8 mouse cellular contexts compared by ENCODE assay signal in the genomic region with DNA sequence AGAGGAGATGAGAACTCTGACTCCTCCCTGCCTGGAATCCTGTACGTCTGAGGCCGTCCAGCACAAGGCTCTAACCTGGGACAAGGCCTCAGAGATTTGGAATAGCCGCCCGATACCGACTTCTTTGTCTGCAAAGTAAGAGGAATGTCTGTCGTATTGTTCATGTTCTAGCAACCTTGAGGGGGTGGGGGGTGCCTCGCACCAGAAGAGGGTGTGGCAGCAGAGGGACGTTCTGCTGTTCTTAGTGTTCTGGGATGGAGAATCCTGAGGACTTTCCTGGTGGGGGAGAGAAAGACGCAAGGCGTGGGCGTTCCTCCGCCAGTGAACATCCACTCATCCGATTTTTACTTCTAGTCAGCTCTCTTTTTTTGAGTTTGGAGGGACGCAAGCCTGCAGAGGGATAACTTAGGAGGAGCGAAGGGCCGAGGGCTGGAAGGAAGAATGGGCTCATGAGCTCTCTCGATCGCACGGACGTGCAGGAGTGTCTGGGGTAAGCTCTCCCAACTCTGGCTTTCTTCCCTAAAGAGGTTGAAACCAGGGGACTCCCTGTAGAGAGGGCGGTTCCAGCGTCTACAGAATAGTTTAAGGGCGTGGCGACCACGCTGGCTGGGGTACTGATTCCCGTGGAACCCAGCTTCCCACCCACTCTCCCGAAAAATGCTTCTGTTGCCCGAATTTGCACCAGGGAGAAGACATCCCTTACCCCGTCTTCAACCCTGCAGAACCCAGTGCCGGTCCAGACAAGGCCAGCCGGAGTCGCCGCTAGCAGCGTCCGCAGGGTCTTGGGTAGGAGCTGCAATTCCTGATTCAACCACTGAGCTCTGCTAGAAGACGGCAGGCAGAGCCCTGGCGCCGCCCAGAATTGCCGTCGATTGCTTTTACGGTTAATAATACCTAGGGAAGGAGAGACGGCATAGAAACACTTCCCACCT. TPM values are rescaled to one million over a fixed set of nuclear protein-coding genes. Genes with fewer than 3 reads are reported as not detected.
A peak's percentile ranks its signal among the peaks of the same experiment; 100 is the strongest.
DNase-seq lines count a peak whose midpoint lies in the region; ATAC-seq lines count a peak whose summit lies in the region.

A gene (minus strand): TSS at position 791 of the 932 bp plus-strand sequence.
A gene (minus strand): TSS at position 804 of the 932 bp plus-strand sequence.

- no peak within 1 kb of the TSS for H3K27ac ChIP-seq in embryonic facial prominence, embryonic 13.5 days
- H3K27ac ChIP-seq in heart, embryonic 11.5 days (ENCODE audit: low read depth, low read length), result no peak within 1 kb of the TSS
- no peak within 1 kb of the TSS for H3K27ac ChIP-seq in liver, embryonic 11.5 days (ENCODE audit: low read depth, low read length)

- H3K4me3 ChIP-seq in embryonic facial prominence, embryonic 13.5 days, result peak within 1 kb of the TSS; percentile 34
- peak within 1 kb of the TSS; percentile 45 for H3K4me3 ChIP-seq in heart, embryonic 11.5 days (ENCODE audit: low read depth, low read length)
- peak within 1 kb of the TSS; percentile 41 for H3K4me3 ChIP-seq in liver, embryonic 11.5 days (ENCODE audit: low read depth, low read length)

- 2% methylated on average over 42 of the region's 42 CpGs for WGBS in embryonic facial prominence, embryonic 13.5 days
- 2% methylated on average over 42 of the region's 42 CpGs for WGBS in heart, embryonic 11.5 days (ENCODE audit: insufficient replicate concordance)
- 3% methylated on average over 42 of the region's 42 CpGs for WGBS in liver, embryonic 11.5 days

- H3K9me3 ChIP-seq in embryonic facial prominence, embryonic 13.5 days, result no peaks in the 10 kb centered on the region
- H3K9me3 ChIP-seq in heart, embryonic 11.5 days (replicated peaks; ENCODE audit: control insufficient read depth, low read length), result no peaks in the 10 kb centered on the region
- H3K9me3 ChIP-seq in liver, embryonic 11.5 days (ENCODE audit: control insufficient read depth, low read length), result no peaks in the 10 kb centered on the region

- no peaks in the 10 kb centered on the region for H3K36me3 ChIP-seq in embryonic facial prominence, embryonic 13.5 days
- no peaks in the 10 kb centered on the region for H3K36me3 ChIP-seq in heart, embryonic 11.5 days (ENCODE audit: control insufficient read depth, insufficient read depth, low read length)
- no peaks in the 10 kb centered on the region for H3K36me3 ChIP-seq in liver, embryonic 11.5 days (ENCODE audit: control insufficient read depth, insufficient read depth, low read length)

- peaks cover 44% of the 10 kb centered on the region for H3K4me1 ChIP-seq in embryonic facial prominence, embryonic 13.5 days
- peaks cover 13% of the 10 kb centered on the region; the same call in 1 of the 2 replicates for H3K4me1 ChIP-seq in heart, embryonic 11.5 days (ENCODE audit: control insufficient read depth, insufficient read depth, low read length)
- H3K4me1 ChIP-seq in liver, embryonic 11.5 days (replicated peaks; ENCODE audit: control insufficient read depth, insufficient read depth, low read length), result peaks cover 2% of the 10 kb centered on the region; the same call in 1 of the 2 replicates

- 0 out of 2 replicates have a peak within 1 kb of the TSS, but pooled peaks have one; percentile 3 for H3K9ac ChIP-seq in embryonic facial prominence, embryonic 13.5 days
- H3K9ac ChIP-seq in heart, embryonic 11.5 days (ENCODE audit: low read depth, low read length), result peak within 1 kb of the TSS; percentile 46; the same call in 1 of the 2 replicates
- no peak within 1 kb of the TSS for H3K9ac ChIP-seq in liver, embryonic 11.5 days (ENCODE audit: low read depth, low read length)

- peak; percentile 53 for DNase-seq in 416B (ENCODE audit: low read depth)
- DNase-seq in WW6 (ENCODE audit: low read depth, low spot score), result peak; percentile 59
- peak; percentile 77 for DNase-seq in kidney, adult 9 months
- DNase-seq in liver, embryonic 11.5 days (ENCODE audit: low spot score), result peak; percentile 65
- peak; percentile 82 for DNase-seq in testis, postnatal 10 days (ENCODE audit: low spot score)

- peak within 1 kb of the TSS; percentile 60 for H3K4me2 ChIP-seq in embryonic facial prominence, embryonic 13.5 days
- peak within 1 kb of the TSS; percentile 73 for H3K4me2 ChIP-seq in heart, embryonic 11.5 days
- H3K4me2 ChIP-seq in liver, embryonic 11.5 days, result peak within 1 kb of the TSS; percentile 64

- ATAC-seq in embryonic facial prominence, embryonic 13.5 days (ENCODE audit: insufficient number of reproducible peaks, insufficient read depth, low FRiP score, low TSS enrichment, low read depth), result 0 out of 2 replicates have a peak, but pooled peaks have one; percentile 26
- peak; percentile 56 for ATAC-seq in heart, embryonic 11.5 days (replicated peaks; ENCODE audit: insufficient number of reproducible peaks, low FRiP score, low TSS enrichment)
- ATAC-seq in liver, embryonic 11.5 days (replicated peaks; ENCODE audit: low FRiP score), result peak; percentile 64; the same call in 1 of the 2 replicates
- ATAC-seq in monocyte, adult 5-6 weeks (replicated peaks; ENCODE audit: insufficient number of reproducible peaks, low FRiP score, low TSS enrichment, poor library complexity, severe bottlenecking), result peak; percentile 64

- H3K27me3 ChIP-seq in embryonic facial prominence, embryonic 13.5 days, result peaks cover 69% of the 10 kb centered on the region
- H3K27me3 ChIP-seq in heart, embryonic 11.5 days (ENCODE audit: control insufficient read depth, insufficient read depth, low read length), result peaks cover 56% of the 10 kb centered on the region
- peaks cover 73% of the 10 kb centered on the region for H3K27me3 ChIP-seq in liver, embryonic 11.5 days (replicated peaks; ENCODE audit: control insufficient read depth, insufficient read depth, low read length)

RNA-seq across cellular contexts. Expression of the first gene that starts in this region (rescaled TPM):
- polyA plus RNA-seq in embryonic facial prominence, embryonic 13.5 days (2015; fragmentation: Nextera tagmentation; extraction: Ambion mirVana), result 75.6 and 79.6 TPM in 2 replicates
- 5.5 and 6.2 TPM in 2 replicates for polyA plus RNA-seq in heart, embryonic 11.5 days (2014; fragmentation: Nextera tagmentation; extraction: Ambion mirVana)
- 7.7 and 8.5 TPM in 2 replicates for polyA plus RNA-seq in liver, embryonic 11.5 days (2014; fragmentation: Nextera tagmentation; extraction: Ambion mirVana)
- not detected in 3 replicates for total RNA-seq in monocyte, adult 5-6 weeks (2017)

RNA-seq across cellular contexts. Expression of the second gene that starts in this region (rescaled TPM):
- 0.76 and 1.4 TPM in 2 replicates for polyA plus RNA-seq in embryonic facial prominence, embryonic 13.5 days (2015; fragmentation: Nextera tagmentation; extraction: Ambion mirVana)
- 0.19 and 0.27 TPM in 2 replicates for polyA plus RNA-seq in heart, embryonic 11.5 days (2014; fragmentation: Nextera tagmentation; extraction: Ambion mirVana)
- polyA plus RNA-seq in liver, embryonic 11.5 days (2014; fragmentation: Nextera tagmentation; extraction: Ambion mirVana), result 0.43 TPM in 1 of 2 replicates, not detected in the other
- total RNA-seq in monocyte, adult 5-6 weeks (2017), result 0.10 to 0.11 TPM in 2 of 3 replicates, not detected in the other

Comparison
In these comparisons a context has a peak if more than half of its experiments do, and no peak if none do; other contexts are left out.
1. Peak in ATAC-seq in monocyte, adult 5-6 weeks; RNA of the genes that start here not detected or under 1 TPM.